Mouse (Mus musculus) layer of hippocampus, postnatal 36 days (tissue): ENCODE data around the gene Kirrel2. TPM values are rescaled to one million over a fixed set of nuclear protein-coding genes. Genes with fewer than 3 reads are reported as not detected.
"Not testable (repeated sequence)": the region's sequence is repeated elsewhere in the genome, so short reads cannot be mapped to it uniquely, and the experiment has no call there.

ENCODE experiments used
- DNase-seq, 2 experiments: peaks; one replicate each; pipeline ENCODE4 v3.0.0; 2022
- total RNA-seq, 2 experiments: library from RNA; stranded (reverse); gene quantifications; 2 replicates each; pipeline ENCODE4 v1.2.3; 2021

Gene Kirrel2
- 10 to 100 TPM; 12.3 to 21.0 TPM for total RNA-seq

- DNase-seq = peak; percentile 69 to 73
Measured at GRCm38 (mm10) chr7:30457629-30458330, at the start of gene Kirrel2, which contains the start of gene Nphs1. Gene Kirrel2 (minus strand): TSS chr7:30457690. Gene Nphs1 (plus strand): TSS chr7:30458315.

GRCm38 (mm10) chr7:30501159-30501558, 43.7 kb upstream of the Kirrel2 start:
- DNase-seq = not testable (repeated sequence)

- not testable (repeated sequence) for DNase-seq
Measured at GRCm38 (mm10) chr7:30495506-30496042, 38.1 kb upstream of the Kirrel2 start.

- DNase-seq = no peak
Measured at GRCm38 (mm10) chr7:30493401-30493931, 36.0 kb upstream of the Kirrel2 start, which contains the start of gene Prodh2. Gene Prodh2 (plus strand): TSS chr7:30493622.

- peak; percentile 65 to 66 for DNase-seq
Measured at GRCm38 (mm10) chr7:30492765-30493164, 35.3 kb upstream of the Kirrel2 start.

- DNase-seq = peak in 1 of 2 experiments; percentile 13
Measured at GRCm38 (mm10) chr7:30490957-30491307, 33.4 kb upstream of the Kirrel2 start.

GRCm38 (mm10) chr7:30490251-30490956, 32.9 kb upstream of the Kirrel2 start:
- DNase-seq = peak; percentile 43 to 52

- no peak for DNase-seq
Measured at GRCm38 (mm10) chr7:30484250-30484649, 26.8 kb upstream of the Kirrel2 start.

- peak; percentile 29 to 36 for DNase-seq
Measured at GRCm38 (mm10) chr7:30477415-30478381, 20.2 kb upstream of the Kirrel2 start.

- not testable (repeated sequence) for DNase-seq
Measured at GRCm38 (mm10) chr7:30476136-30476535, 18.6 kb upstream of the Kirrel2 start.

GRCm38 (mm10) chr7:30474999-30475398, 17.5 kb upstream of the Kirrel2 start:
- DNase-seq = no peak

GRCm38 (mm10) chr7:30472411-30472810, 14.9 kb upstream of the Kirrel2 start:
- DNase-seq = peak in 1 of 2 experiments; percentile 30

- no peak for DNase-seq
Measured at GRCm38 (mm10) chr7:30464816-30465300, 7.4 kb upstream of the Kirrel2 start.

GRCm38 (mm10) chr7:30463996-30464395, 6.5 kb upstream of the Kirrel2 start:
- DNase-seq = no peak

- DNase-seq = no peak
Measured at GRCm38 (mm10) chr7:30463568-30463967, 6.1 kb upstream of the Kirrel2 start.

- DNase-seq = no peak
Measured at GRCm38 (mm10) chr7:30459484-30459883, 2.0 kb upstream of the Kirrel2 start.

- no peak for DNase-seq
Measured at GRCm38 (mm10) chr7:30456911-30457628, 420 bp downstream of the Kirrel2 start.

- no peak for DNase-seq
Measured at GRCm38 (mm10) chr7:30456487-30456886, 1.0 kb downstream of the Kirrel2 start.

GRCm38 (mm10) chr7:30454259-30454658, 3.2 kb downstream of the Kirrel2 start:
- DNase-seq = no peak

GRCm38 (mm10) chr7:30453766-30454165, 3.7 kb downstream of the Kirrel2 start:
- DNase-seq = no peak

- no peak for DNase-seq
Measured at GRCm38 (mm10) chr7:30453327-30453726, 4.2 kb downstream of the Kirrel2 start.
